Mouse (Mus musculus) G1E (cell line): ENCODE measurements at regions not wholly inside any gene's neighbourhood (a gene's known extent, or its start where the extent isn't known, plus 50 kb on each side); places are given as distances from the start of the nearest gene placed in this dataset.

Experiments
- CTCF ChIP-seq: IDR thresholded peaks from 2 replicates; pipeline ENCODE4 v1.5.1; 2012; ENCODE audit warnings: low read depth, low read length, inconsistent platforms, mixed read lengths
- GATA1 ChIP-seq: IDR thresholded peaks from 2 replicates; pipeline ENCODE4 v1.6.1; 2012; ENCODE audit warnings: borderline replicate concordance, low read length, inconsistent platforms, mixed read lengths
- GATA2 ChIP-seq: IDR thresholded peaks from 2 replicates; pipeline ENCODE4 v1.6.1; 2012; ENCODE audit warnings: low read depth, low read length, inconsistent platforms, borderline replicate concordance
- TAL1 ChIP-seq: conservative IDR thresholded peaks from 2 replicates; pipeline ENCODE4 v1.6.1; 2012; ENCODE audit warnings: low read depth, low read length, inconsistent platforms, mixed read lengths

DNA sequence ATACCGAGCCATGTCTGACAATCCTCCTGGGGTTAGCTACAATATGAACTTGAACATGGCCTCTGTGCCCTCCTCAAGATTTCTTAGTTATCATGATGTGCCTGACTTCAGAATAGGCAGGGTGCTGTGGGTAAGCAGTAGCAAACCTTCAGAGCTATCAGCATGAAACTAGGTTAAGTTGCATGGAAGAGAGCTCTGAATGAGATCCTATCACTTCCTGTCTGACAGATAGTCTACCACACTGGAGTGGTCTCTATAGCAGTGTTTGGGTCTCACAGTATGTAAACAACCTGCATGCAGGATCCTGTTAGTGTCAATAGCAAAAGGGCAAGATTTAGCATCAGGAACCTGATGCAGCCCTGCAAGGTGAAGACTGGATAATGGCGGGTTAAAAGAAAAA is 1092.3 kb downstream of the Gsdmc2 start:
- TF ChIP-seq CTCF: no peak
- TF ChIP-seq GATA1: no peak
- TF ChIP-seq TAL1: no peak
- no peak for TF ChIP-seq GATA2
